Mouse (Mus musculus) liver (tissue): ENCODE data around the gene Nagpa.
"Not testable (repeated sequence)": the region's sequence is repeated elsewhere in the genome, so short reads cannot be mapped to it uniquely, and the experiment has no call there.

ENCODE experiments used
- DNase-seq: peaks from one replicate; pipeline ENCODE4 v3.0.0-alpha.2; 2020; ENCODE audit warnings: mixed read lengths

The Nagpa gene

DNA sequence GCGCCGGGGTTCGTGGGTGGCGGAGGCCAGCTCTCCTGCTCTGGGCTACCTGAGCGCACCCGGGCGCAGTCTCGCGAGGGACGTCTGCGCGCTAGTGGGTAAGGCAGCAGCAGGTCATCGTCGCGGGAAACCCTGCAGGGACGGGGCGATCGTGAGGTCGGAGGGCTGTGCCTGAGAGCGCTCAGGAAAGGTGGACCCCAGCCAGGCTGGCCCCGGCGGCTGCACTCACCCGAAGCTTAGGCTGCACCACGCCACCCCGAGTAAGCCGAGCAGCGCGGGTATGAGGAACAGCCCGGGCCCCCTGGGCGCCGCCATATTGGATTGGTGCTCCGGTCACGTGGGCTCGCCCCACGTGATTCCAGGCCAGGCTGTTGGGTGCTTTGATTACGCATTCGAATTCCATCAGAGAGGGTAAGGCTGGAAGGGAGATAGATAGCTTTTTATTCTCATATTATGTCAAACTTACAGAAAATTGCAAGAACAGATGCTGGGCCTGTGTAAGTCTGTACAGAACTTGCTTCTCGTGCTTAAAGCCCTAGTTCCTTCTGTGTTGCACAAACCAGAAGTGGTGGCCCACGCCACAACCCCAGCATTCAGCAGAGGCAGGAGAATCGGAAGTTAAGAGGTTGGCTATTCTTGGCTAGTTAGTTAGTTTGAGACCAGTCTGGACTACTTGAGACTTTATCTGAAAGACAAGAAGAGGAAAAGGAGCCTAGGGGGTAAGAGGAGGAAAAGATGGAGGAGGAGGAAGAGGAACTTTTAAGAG lies at the start of gene Nagpa:
Gene Nagpa (minus strand): TSS at position 345 of the 766 bp plus-strand sequence.
- peak; percentile 74 for DNase-seq

DNA sequence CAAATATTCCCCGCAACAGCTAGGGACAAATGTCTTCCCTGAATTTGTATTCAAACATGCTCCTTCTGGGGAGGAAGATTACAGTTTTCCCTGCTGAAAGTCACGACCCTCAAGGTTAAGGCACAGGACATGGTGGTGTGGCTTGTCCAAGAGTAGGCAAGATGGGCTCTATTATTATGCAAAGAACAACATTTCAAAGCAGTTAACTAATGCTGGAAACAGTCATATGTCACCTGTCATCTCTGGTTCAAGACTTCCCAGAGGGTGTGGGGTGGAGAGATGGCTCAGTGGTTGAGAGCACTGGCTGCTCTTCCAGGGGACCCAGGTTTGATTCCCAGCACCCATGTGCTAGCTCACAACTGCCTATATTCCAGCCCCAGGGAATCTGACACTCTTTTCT lies 48.4 kb upstream of the Nagpa start:
- DNase-seq, result no peak

- DNase-seq, result no peak
Observed at GRCm38 (mm10) chr16:5250891-5251290, 47.1 kb upstream of the Nagpa start.

GRCm38 (mm10) chr16:5244411-5244810 lies 40.6 kb upstream of the Nagpa start:
- DNase-seq, result peak; percentile 59

GRCm38 (mm10) chr16:5242882-5243281 lies 39.1 kb upstream of the Nagpa start:
- DNase-seq, result no peak

DNA sequence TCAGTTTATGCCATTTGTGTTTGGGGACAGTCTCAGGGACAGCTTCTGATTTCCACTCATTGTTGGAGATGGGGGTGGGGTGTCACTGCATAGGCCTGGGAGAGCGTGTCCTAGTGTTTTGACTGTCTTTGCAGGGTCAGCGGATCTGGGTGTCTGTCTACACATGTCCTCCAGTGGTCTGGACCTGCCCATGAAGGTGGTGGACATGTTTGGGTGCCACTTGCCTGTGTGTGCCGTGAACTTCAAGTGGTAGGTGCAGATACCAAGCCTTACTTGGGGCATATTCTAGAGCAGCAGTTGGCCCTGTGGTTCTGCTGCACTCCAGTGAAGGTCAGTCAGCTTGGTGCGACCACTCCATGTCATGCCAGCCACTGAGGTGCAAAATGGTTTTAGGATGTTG lies 38.5 kb upstream of the Nagpa start:
- no peak for DNase-seq

- DNase-seq, result peak; percentile 94
Observed at GRCm38 (mm10) chr16:5233418-5234313, 29.9 kb upstream of the Nagpa start, which contains the start of gene Alg1. Gene Alg1, plus strand, starts transcription at chr16:5233621.

DNA sequence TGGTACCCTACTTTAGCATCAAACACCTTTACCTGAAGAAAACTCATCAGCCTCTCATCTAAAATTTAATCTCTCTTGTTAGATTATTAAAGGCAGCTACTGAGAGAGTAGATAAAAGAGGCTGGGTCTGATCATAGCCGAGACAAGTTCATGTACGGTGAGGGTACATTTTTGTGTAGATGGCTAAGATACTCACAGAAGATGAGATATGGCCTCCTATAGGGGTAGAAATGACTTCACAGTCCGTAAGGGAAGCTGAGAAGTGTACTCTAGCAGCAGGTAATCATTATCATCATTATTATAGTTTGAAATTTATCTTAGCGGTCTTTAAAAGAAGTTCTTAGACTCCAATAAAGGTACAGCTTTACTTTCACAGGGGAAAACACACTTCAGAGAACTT lies 29.2 kb upstream of the Nagpa start:
- DNase-seq, result no peak

GRCm38 (mm10) chr16:5228103-5228502 lies 24.3 kb upstream of the Nagpa start:
- DNase-seq, result not testable (repeated sequence)

GRCm38 (mm10) chr16:5227501-5227900 lies 23.7 kb upstream of the Nagpa start:
- not testable (repeated sequence) for DNase-seq

DNA sequence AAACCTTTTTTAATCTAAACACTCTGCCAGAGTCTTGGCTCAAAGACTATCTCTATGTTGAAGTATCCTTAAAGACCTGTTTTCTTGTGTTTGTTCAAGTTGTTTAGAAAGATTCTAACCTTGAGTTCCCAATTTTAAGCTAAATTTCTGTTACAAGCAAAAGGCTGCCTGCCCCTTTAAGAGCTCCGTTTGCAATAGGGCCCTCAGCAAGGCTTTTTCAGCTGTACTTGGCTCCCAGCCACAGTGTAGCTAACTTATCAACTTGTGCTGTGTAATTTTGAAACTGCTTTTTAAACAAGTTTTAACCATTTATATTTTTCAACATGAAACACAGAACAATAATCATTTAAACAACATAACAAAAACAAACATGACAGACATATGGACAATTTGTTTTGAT lies 22.7 kb upstream of the Nagpa start:
- DNase-seq, result not testable (repeated sequence)

- no peak for DNase-seq
Observed at GRCm38 (mm10) chr16:5222140-5222539, 18.3 kb upstream of the Nagpa start, which contains the start of gene AU021092. Gene AU021092, minus strand, starts transcription at chr16:5222299.

- DNase-seq, result no peak
Observed at GRCm38 (mm10) chr16:5221403-5221802, 17.6 kb upstream of the Nagpa start.

DNA sequence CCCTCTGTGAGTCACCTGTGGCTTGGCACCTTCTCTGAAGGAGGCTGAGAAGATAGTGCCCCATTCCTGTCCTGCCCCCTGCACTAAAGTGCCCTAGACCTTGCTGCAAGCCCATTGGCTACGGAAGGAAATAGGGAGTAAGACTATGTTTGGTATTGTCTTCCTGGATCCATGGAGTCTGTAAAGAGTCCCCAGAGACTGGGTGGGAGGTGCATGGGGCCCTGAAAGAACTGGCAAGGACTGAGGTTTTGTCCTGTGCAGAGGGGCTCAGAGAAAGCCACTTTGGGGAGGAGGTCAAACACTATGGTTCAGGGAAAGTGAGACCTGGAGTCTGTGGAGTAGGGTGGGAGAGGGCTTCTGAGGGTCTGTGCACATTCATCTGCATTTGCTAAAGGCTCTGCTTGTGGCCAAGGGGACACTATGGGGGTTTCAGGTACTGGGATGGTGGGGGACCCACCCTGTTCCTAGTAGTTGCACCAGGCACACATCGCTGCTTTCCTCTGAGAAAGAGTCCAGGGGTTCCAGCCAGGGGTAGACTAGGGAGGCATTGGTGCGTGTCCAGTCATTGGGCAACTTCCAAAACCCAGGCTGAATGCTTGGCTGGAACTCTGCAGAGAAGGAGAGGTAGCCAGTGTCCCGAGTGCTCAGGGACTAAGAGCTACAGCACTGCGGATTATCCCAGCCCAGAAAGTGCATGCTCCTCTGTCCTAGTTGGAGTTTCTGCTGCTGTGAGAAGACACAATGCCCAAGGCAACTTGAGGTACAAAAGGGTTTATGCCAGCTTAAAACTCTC lies 13.7 kb upstream of the Nagpa start:
- no peak for DNase-seq

- no peak for DNase-seq
Observed at GRCm38 (mm10) chr16:5216686-5217085, 12.9 kb upstream of the Nagpa start.

- DNase-seq, result no peak
Observed at GRCm38 (mm10) chr16:5214126-5214525, 10.3 kb upstream of the Nagpa start.

- no peak for DNase-seq
Observed at GRCm38 (mm10) chr16:5212150-5212549, 8.3 kb upstream of the Nagpa start.

- DNase-seq, result no peak
Observed at GRCm38 (mm10) chr16:5210365-5210764, 6.6 kb upstream of the Nagpa start.

DNA sequence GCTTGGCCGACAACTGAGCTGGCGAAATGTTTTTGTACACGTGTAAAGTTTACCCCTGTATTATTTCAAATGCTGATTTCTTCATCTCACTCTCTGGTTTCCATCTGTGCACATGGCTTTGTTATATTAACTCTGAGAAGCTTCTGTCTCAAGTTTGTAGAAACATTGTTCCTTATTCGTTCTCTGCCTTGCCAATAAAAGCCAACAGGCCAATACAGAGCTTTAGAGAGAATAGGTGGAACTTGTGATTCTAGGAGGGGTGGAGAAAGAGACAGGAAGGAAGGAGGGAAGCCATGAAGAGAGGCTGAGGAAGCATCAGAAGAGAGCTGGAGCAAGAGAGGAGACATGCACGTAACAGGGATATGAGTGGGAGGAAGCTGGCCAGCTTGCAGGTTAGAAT lies 2.2 kb upstream of the Nagpa start:
- no peak for DNase-seq

- no peak for DNase-seq
Observed at GRCm38 (mm10) chr16:5205431-5205970, 1.7 kb upstream of the Nagpa start.

- peak; percentile 25 for DNase-seq
Observed at GRCm38 (mm10) chr16:5203200-5203599, 612 bp downstream of the Nagpa start.

GRCm38 (mm10) chr16:5202681-5203080 lies 1.1 kb downstream of the Nagpa start:
- DNase-seq, result peak; percentile 33

DNA sequence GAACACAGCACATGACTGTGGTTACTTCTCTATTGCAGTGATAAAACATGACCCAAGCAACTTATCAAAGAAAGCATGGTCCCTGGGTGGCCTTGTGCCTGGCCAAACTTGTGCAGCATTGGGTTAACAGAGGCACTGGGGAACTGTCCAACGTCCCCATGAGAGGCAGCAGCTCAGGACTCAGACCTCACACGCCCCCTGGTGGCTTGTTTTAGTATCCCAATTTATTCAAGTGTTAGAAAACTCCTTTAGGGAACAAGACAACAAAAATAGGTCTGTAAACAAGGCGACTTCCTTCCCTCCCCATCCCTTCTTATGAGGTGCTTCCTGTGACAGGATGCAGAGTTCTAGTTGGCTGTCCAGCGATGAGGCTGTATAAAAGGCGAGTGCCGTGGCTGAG lies 8.7 kb downstream of the Nagpa start:
- DNase-seq, result peak; percentile 51
